Mouse (Mus musculus) E14TG2a.4 (cell line): ENCODE data around the gene Rnf166.

ENCODE experiments used
- CTCF ChIP-seq: conservative IDR thresholded peaks from 2 replicates; pipeline ENCODE4 v1.5.1; 2014; ENCODE audit warnings: low read length
- NANOG ChIP-seq: IDR thresholded peaks from 2 replicates; pipeline ENCODE4 v1.6.1; 2014; ENCODE audit warnings: borderline replicate concordance, low read length, mixed read lengths
- POU5F1 ChIP-seq: IDR thresholded peaks from 2 replicates; pipeline ENCODE4 v1.6.1; 2014; ENCODE audit warnings: low read length, borderline replicate concordance

- TF ChIP-seq CTCF, result peak; percentile 88
- TF ChIP-seq POU5F1, result no peak
- TF ChIP-seq NANOG, result no peak
Observed at GRCm38 (mm10) chr8:122500856-122501255, 25.0 kb upstream of the Rnf166 start.
